Mouse (Mus musculus): ENCODE results near the gene Ppt2. TPM values are rescaled to one million over a fixed set of nuclear protein-coding genes. Genes with fewer than 3 reads are reported as not detected.

The Ppt2 gene
- total and polyA plus RNA-seq, 2 experiments, result 22.5 to 38.5 TPM

GRCm38 (mm10) chr17:34603375-34604060, 24.8 kb downstream of the Ppt2 start, which contains the start of gene Rnf5:
Gene Rnf5, minus strand, starts transcription at chr17:34603690.
- Histone ChIP-seq H3K4me1 (ENCODE audit: control insufficient read depth, insufficient read depth, low read length) (peaks cover 7% of the 10 kb centered on the region; the same call in 1 of the 2 replicates), H3K9ac (ENCODE audit: low read depth, low read length) (peak within 1 kb of the TSS; percentile 82), H3K36me3 (ENCODE audit: control insufficient read depth, insufficient read depth, low read length) (no peaks in the 10 kb centered on the region), H3K27ac (replicated peaks; ENCODE audit: insufficient read depth, low read depth, low read length) (peak within 1 kb of the TSS; percentile 98), H3K27me3 (ENCODE audit: control insufficient read depth, insufficient read depth, low read length) (no peaks in the 10 kb centered on the region), H3K4me3 (ENCODE audit: insufficient read depth, low read depth, low read length) (peak within 1 kb of the TSS; percentile 71), H3K79me2 (ENCODE audit: control insufficient read depth, insufficient read depth, low read length) (peaks cover 8% of the 10 kb centered on the region; the same call in 1 of the 2 replicates)
- no peak for TF ChIP-seq CTCF (IDR thresholded peaks at IDR 0.05; ENCODE audit: low read depth, low read length)
- peak; percentile 23; the same call in 1 of the 2 replicates for TF ChIP-seq POLR2A (IDR thresholded peaks at IDR 0.05; ENCODE audit: extremely low read depth, insufficient read depth, low read length)
- under 1% methylated on average over 30 of the region's 30 CpGs for WGBS
- DNase-seq (ENCODE audit: extremely low read depth, low read depth, low spot score), result peak; percentile 100

GRCm38 (mm10) chr17:34601796-34602195, 26.5 kb downstream of the Ppt2 start:
- Histone ChIP-seq H3K4me3 (ENCODE audit: insufficient read depth, low read depth, low read length) (no peak overlapping the region), H3K4me1 (ENCODE audit: control insufficient read depth, insufficient read depth, low read length) (peaks cover 6% of the 10 kb centered on the region)

DNA sequence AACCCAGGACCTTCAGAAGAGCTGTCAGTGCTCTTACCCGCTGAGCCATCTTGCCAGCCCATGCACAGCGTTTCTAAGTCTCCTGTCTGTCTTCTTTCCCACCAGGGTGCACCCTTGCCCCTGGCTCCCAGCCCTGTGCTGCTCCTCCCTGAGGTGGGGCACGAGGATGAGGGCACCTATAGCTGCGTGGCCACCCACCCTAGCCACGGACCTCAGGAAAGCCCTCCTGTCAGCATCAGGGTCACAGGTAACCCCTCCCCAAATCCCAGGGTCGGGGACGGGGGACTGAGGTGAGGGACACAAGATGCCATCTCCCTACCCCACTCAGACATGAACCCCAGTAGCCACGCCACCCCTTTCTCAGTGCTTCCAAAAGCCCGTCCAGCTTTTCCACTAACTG, 28.4 kb downstream of the Ppt2 start:
- Histone ChIP-seq H3K36me3 (ENCODE audit: control insufficient read depth, insufficient read depth, low read length) (peaks cover 2% of the 10 kb centered on the region; the same call in 1 of the 2 replicates), H3K4me1 (ENCODE audit: control insufficient read depth, insufficient read depth, low read length) (peaks cover 5% of the 10 kb centered on the region), H3K27me3 (ENCODE audit: control insufficient read depth, insufficient read depth, low read length) (no peaks in the 10 kb centered on the region), H3K27ac (replicated peaks; ENCODE audit: insufficient read depth, low read depth, low read length) (no peak overlapping the region), H3K79me2 (ENCODE audit: control insufficient read depth, insufficient read depth, low read length) (peaks cover 4% of the 10 kb centered on the region; the same call in 1 of the 2 replicates), H3K9ac (ENCODE audit: low read depth, low read length) (no peak overlapping the region), H3K4me3 (ENCODE audit: insufficient read depth, low read depth, low read length) (no peak overlapping the region)
- WGBS, result 82% methylated on average over 9 of the region's 9 CpGs
- DNase-seq (ENCODE audit: extremely low read depth, low read depth, low spot score), result no peak
- TF ChIP-seq CTCF (IDR thresholded peaks at IDR 0.05; ENCODE audit: low read depth, low read length) (no peak), POLR2A (IDR thresholded peaks at IDR 0.05; ENCODE audit: extremely low read depth, insufficient read depth, low read length) (no peak)

More at GRCm38 (mm10) chr17:34601796-34602195, 26.5 kb downstream of the Ppt2 start:
- TF ChIP-seq POLR2A (IDR thresholded peaks at IDR 0.05; ENCODE audit: extremely low read depth, insufficient read depth, low read length) (no peak), CTCF (IDR thresholded peaks at IDR 0.05; ENCODE audit: low read depth, low read length) (no peak)
- Histone ChIP-seq H3K27me3 (ENCODE audit: control insufficient read depth, insufficient read depth, low read length) (no peaks in the 10 kb centered on the region), H3K79me2 (ENCODE audit: control insufficient read depth, insufficient read depth, low read length) (peaks cover 8% of the 10 kb centered on the region; the same call in 1 of the 2 replicates), H3K27ac (replicated peaks; ENCODE audit: insufficient read depth, low read depth, low read length) (no peak overlapping the region), H3K9ac (ENCODE audit: low read depth, low read length) (no peak overlapping the region), H3K36me3 (ENCODE audit: control insufficient read depth, insufficient read depth, low read length) (no peaks in the 10 kb centered on the region)
- no peak for DNase-seq (ENCODE audit: extremely low read depth, low read depth, low spot score)
- WGBS, result 87% methylated on average over 12 of the region's 12 CpGs

- Histone ChIP-seq H3K36me3 (ENCODE audit: control insufficient read depth, insufficient read depth, low read length) (peaks cover 2% of the 10 kb centered on the region; the same call in 1 of the 2 replicates), H3K9ac (ENCODE audit: low read depth, low read length) (no peak within 1 kb of the TSS), H3K79me2 (ENCODE audit: control insufficient read depth, insufficient read depth, low read length) (no peaks in the 10 kb centered on the region), H3K27me3 (ENCODE audit: control insufficient read depth, insufficient read depth, low read length) (no peaks in the 10 kb centered on the region), H3K4me3 (ENCODE audit: insufficient read depth, low read depth, low read length) (no peak within 1 kb of the TSS), H3K27ac (replicated peaks; ENCODE audit: insufficient read depth, low read depth, low read length) (no peak within 1 kb of the TSS), H3K4me1 (ENCODE audit: control insufficient read depth, insufficient read depth, low read length) (peaks cover 5% of the 10 kb centered on the region)
- no peak for TF ChIP-seq POLR2A (IDR thresholded peaks at IDR 0.05; ENCODE audit: extremely low read depth, insufficient read depth, low read length)
- TF ChIP-seq CTCF (IDR thresholded peaks at IDR 0.05; ENCODE audit: low read depth, low read length), result no peak
- DNase-seq (ENCODE audit: extremely low read depth, low read depth, low spot score), result no peak
- 30% methylated on average over 6 of the region's 6 CpGs for WGBS
These were observed 30.7 kb downstream of the Ppt2 start, which contains the start of gene Ager for GRCm38 (mm10) chr17:34597566-34598095. Gene Ager, plus strand, starts transcription at chr17:34597862.

DNA sequence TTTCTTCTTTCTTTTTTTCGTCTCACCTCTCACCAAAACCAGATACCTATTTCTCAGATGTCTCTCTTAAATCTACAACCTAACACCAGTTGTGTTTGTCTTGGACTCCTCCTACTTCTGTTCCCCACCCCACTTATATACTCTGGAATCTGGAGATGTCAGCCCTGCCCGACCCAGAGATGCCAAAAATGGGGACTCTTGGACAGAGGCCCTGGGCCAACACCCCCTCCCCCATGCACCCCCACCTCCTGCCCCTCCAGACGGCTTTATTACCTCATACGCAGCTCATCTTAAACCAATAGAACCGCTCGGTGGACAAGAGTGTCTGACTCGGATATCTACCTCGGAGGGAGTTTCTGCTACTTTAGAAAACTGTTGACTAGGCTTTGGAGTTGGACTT, 32.2 kb downstream of the Ppt2 start:
- 69% methylated on average over 8 of the region's 8 CpGs for WGBS
- no peaks in the 10 kb centered on the region for H3K79me2 ChIP-seq (ENCODE audit: control insufficient read depth, insufficient read depth, low read length)
- H3K27ac ChIP-seq (replicated peaks; ENCODE audit: insufficient read depth, low read depth, low read length), result no peak overlapping the region
- H3K4me1 ChIP-seq (ENCODE audit: control insufficient read depth, insufficient read depth, low read length), result peaks cover 2% of the 10 kb centered on the region
- no peak for DNase-seq (ENCODE audit: extremely low read depth, low read depth, low spot score)
- H3K4me3 ChIP-seq (ENCODE audit: insufficient read depth, low read depth, low read length), result no peak overlapping the region
- H3K36me3 ChIP-seq (ENCODE audit: control insufficient read depth, insufficient read depth, low read length), result peaks cover 2% of the 10 kb centered on the region; the same call in 1 of the 2 replicates
- H3K27me3 ChIP-seq (ENCODE audit: control insufficient read depth, insufficient read depth, low read length), result no peaks in the 10 kb centered on the region
- no peak for TF ChIP-seq CTCF (IDR thresholded peaks at IDR 0.05; ENCODE audit: low read depth, low read length)
- no peak for TF ChIP-seq POLR2A (IDR thresholded peaks at IDR 0.05; ENCODE audit: extremely low read depth, insufficient read depth, low read length)
- H3K9ac ChIP-seq (ENCODE audit: low read depth, low read length), result no peak overlapping the region

Data from liver, adult 2 months (tissue).